Comparison of ENCODE assay signal across 14 mouse cellular contexts in the genomic region with DNA sequence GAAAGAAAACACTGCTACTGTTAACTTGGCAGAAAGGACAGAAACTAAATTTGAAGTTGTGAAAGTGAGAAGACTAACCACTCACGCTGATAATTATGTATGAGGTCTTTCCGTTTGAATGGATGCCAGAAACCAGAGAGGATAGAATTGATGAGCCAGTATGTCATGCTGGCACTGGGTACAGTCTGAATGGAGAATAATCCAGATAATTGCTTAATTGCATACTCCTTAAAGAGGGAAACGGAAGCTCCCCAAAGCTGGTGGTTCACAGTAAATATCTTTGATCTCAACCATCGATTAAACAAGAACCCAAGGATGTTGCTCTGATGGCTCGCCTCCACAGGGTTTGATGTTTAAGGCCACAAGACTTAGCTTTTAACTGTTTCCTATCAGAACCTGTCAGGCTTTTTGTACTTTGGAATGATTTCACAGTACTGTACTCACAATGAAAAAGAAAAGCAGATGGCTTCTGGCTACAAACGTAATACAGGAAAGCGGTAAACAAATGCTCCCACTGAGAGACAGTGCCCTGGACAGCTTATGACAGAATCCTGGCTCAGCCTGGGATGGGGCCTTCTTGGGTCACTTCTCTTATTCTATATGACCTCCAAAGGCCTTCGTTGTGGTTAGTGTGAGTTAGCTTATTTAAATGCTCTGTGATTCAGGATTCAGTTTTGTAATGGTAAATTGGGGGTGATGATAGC.
DNase-seq lines count a peak whose midpoint lies in the region; ATAC-seq lines count a peak whose summit lies in the region.
"Had no signal": no experiment of that assay in that cellular context is flagged by ENCODE, and none has a peak within 500 bp of the region (broad histone marks: within the 10 kb centered on the region; RNA-seq: fewer than 3 reads in every experiment).

No protein-coding gene starts in this region.

- peaks cover 5% of the 10 kb centered on the region for H3K4me1 ChIP-seq in hindbrain, embryonic 15.5 days (replicated peaks)
- H3K4me1 ChIP-seq in hindbrain, embryonic 11.5 days (replicated peaks; ENCODE audit: control insufficient read depth, insufficient read depth, low read length), result no peaks in the 10 kb centered on the region
- peaks cover 8% of the 10 kb centered on the region for H3K4me1 ChIP-seq in hindbrain, embryonic 16.5 days (ENCODE audit: control insufficient read depth, insufficient read depth, low read depth, low read length)

- no peaks in the 10 kb centered on the region for H3K27me3 ChIP-seq in hindbrain, embryonic 15.5 days
- no peaks in the 10 kb centered on the region for H3K27me3 ChIP-seq in hindbrain, embryonic 11.5 days (ENCODE audit: control insufficient read depth, insufficient read depth, low read length)
- H3K27me3 ChIP-seq in hindbrain, embryonic 16.5 days (replicated peaks; ENCODE audit: control insufficient read depth, insufficient read depth, low read length), result no peaks in the 10 kb centered on the region

- 0 out of 2 replicates have a peak overlapping the region, but pooled peaks have one; percentile 6 for H3K27ac ChIP-seq in hindbrain, embryonic 15.5 days (replicated peaks)
- no peak overlapping the region for H3K27ac ChIP-seq in hindbrain, embryonic 11.5 days (ENCODE audit: low read depth, low read length)
- 0 out of 2 replicates have a peak overlapping the region, but pooled peaks have one; percentile 17 for H3K27ac ChIP-seq in hindbrain, embryonic 16.5 days (ENCODE audit: low read depth, low read length)

- H3K4me3 ChIP-seq in hindbrain, embryonic 15.5 days, result no peak overlapping the region
- no peak overlapping the region for H3K4me3 ChIP-seq in hindbrain, embryonic 11.5 days (ENCODE audit: low read depth, low read length)
- no peak overlapping the region for H3K4me3 ChIP-seq in hindbrain, embryonic 16.5 days (ENCODE audit: low read length)

- 46% methylated on average over 8 of the region's 8 CpGs for WGBS in hindbrain, embryonic 15.5 days
- WGBS in hindbrain, embryonic 11.5 days, result 82% methylated on average over 8 of the region's 8 CpGs
- 40% methylated on average over 8 of the region's 8 CpGs for WGBS in hindbrain, embryonic 16.5 days

- no peaks in the 10 kb centered on the region for H3K36me3 ChIP-seq in hindbrain, embryonic 15.5 days
- no peaks in the 10 kb centered on the region for H3K36me3 ChIP-seq in hindbrain, embryonic 11.5 days (ENCODE audit: control insufficient read depth, insufficient read depth, low read length)
- no peaks in the 10 kb centered on the region for H3K36me3 ChIP-seq in hindbrain, embryonic 16.5 days (ENCODE audit: control insufficient read depth, insufficient read depth, low read length)

- no peak overlapping the region for H3K9ac ChIP-seq in hindbrain, embryonic 15.5 days
- H3K9ac ChIP-seq in hindbrain, embryonic 11.5 days (ENCODE audit: low read depth, low read length), result no peak overlapping the region
- no peak overlapping the region for H3K9ac ChIP-seq in hindbrain, embryonic 16.5 days (ENCODE audit: low read depth, low read length)
- H3K9ac ChIP-seq: lung, embryonic 14.5 days had no signal

- H3K4me2 ChIP-seq in hindbrain, embryonic 15.5 days, result no peak overlapping the region
- H3K4me2 ChIP-seq in hindbrain, embryonic 11.5 days (replicated peaks; ENCODE audit: low read depth, low read length), result no peak overlapping the region
- no peak overlapping the region for H3K4me2 ChIP-seq in hindbrain, embryonic 16.5 days (ENCODE audit: low read length)
- H3K4me2 ChIP-seq: lung, embryonic 14.5 days had no signal

- H3K9me3 ChIP-seq in hindbrain, embryonic 15.5 days, result no peaks in the 10 kb centered on the region
- no peaks in the 10 kb centered on the region for H3K9me3 ChIP-seq in hindbrain, embryonic 11.5 days (ENCODE audit: control insufficient read depth, low read length)
- H3K9me3 ChIP-seq in hindbrain, embryonic 16.5 days (ENCODE audit: control insufficient read depth, low read length), result no peaks in the 10 kb centered on the region

- no peak for ATAC-seq in hindbrain, embryonic 15.5 days (ENCODE audit: low FRiP score, low read depth)
- ATAC-seq in hindbrain, embryonic 11.5 days (ENCODE audit: low FRiP score), result no peak
- peak; percentile 63 for ATAC-seq in hindbrain, embryonic 16.5 days
- ATAC-seq: intestine, embryonic 16.5 days had no signal

- no peak for DNase-seq in hindbrain, embryonic 11.5 days (ENCODE audit: low spot score)
- DNase-seq in brain, adult 2 months (ENCODE audit: low read depth, low spot score), result peak; percentile 87
- peak; percentile 49 to 57 for DNase-seq in cerebellum, adult 18-20 months
- no peak for DNase-seq in right cerebral cortex, adult 18-20 months
- no peak for DNase-seq in spleen, postnatal 4 days (ENCODE audit: low spot score in 2 of 2)
- DNase-seq: heart, adult 11 months; kidney, postnatal 25 days; liver; lung, embryonic 14.5 days; right cerebral cortex, postnatal 25 days; thymus, adult 2 months had no signal

Comparison
In these comparisons a context has a peak if more than half of its experiments do, and no peak if none do; other contexts are left out.
1. DNase-seq: peak in brain, adult 2 months (single experiment) and cerebellum, adult 18-20 months (2 of 2); none in hindbrain, embryonic 11.5 days (single experiment), right cerebral cortex, adult 18-20 months (single experiment) and spleen, postnatal 4 days (0 of 2).